Mouse (Mus musculus) limb, embryonic 13.5 days (tissue): ENCODE results near the gene Ric1. TPM values are rescaled to one million over a fixed set of nuclear protein-coding genes. Genes with fewer than 3 reads are reported as not detected.
A peak's percentile ranks its signal among the peaks of the same experiment; 100 is the strongest.

ENCODE experiments used
- ATAC-seq: fragments of 200-750 bp; cut with Nextera tagmentation; 2 replicates; pipeline ENCODE4 v1.8.0; 2017; ENCODE audit warnings: low read depth, moderate number of reproducible peaks, moderate TSS enrichment; ENCODE audit not compliant: low FRiP score
- H3K27ac ChIP-seq: fragments of 300-500 bp; sonication (generic); 2 replicates; pipeline ENCODE4 v1.5.1; 2015; ENCODE audit warnings: inconsistent platforms, mild to moderate bottlenecking, moderate library complexity
- H3K27me3 ChIP-seq: fragments of 300-500 bp; sonication (generic); 2 replicates; pipeline ENCODE4 v1.6.1; 2015; ENCODE audit warnings: mild to moderate bottlenecking, inconsistent platforms
- H3K36me3 ChIP-seq: fragments of 300-500 bp; sonication (generic); 2 replicates; pipeline ENCODE4 v1.6.1; 2015; ENCODE audit warnings: inconsistent platforms, mild to moderate bottlenecking, moderate library complexity
- H3K4me1 ChIP-seq: fragments of 300-500 bp; sonication (generic); 2 replicates; pipeline ENCODE4 v1.6.1; 2015; ENCODE audit warnings: inconsistent platforms
- H3K4me2 ChIP-seq: fragments of 300-500 bp; sonication (generic); replicated peaks from 2 replicates; pipeline ENCODE4 v1.6.1; 2015; ENCODE audit warnings: inconsistent platforms, mild to moderate bottlenecking, moderate library complexity
- H3K4me3 ChIP-seq: fragments of 300-500 bp; sonication (generic); 2 replicates; pipeline ENCODE4 v1.5.1; 2015; ENCODE audit warnings: moderate library complexity, mild to moderate bottlenecking, inconsistent platforms
- H3K9ac ChIP-seq: fragments of 300-500 bp; sonication (generic); 2 replicates; pipeline ENCODE4 v1.6.1; 2015; ENCODE audit warnings: mild to moderate bottlenecking, inconsistent platforms
- H3K9me3 ChIP-seq: fragments of 300-500 bp; sonication (generic); 2 replicates; pipeline ENCODE4 v1.6.1; 2016; ENCODE audit warnings: inconsistent platforms
- WGBS: fragments of 180-500 bp; shearing (Covaris S2); methylation state at CpG from one replicate; pipeline ENCODE4 v1.1.7; 2015; 5-methylcytosine and 5-hydroxymethylcytosine counted together
- polyA plus RNA-seq: library from polyadenylated mRNA; unstranded; fragments of >200 nt; fragmentation: Nextera tagmentation; extraction: Ambion mirVana; gene quantifications from 2 replicates; pipeline ENCODE4 v1.2.1, GENCODE M21; 2015

The Ric1 gene
- polyA plus RNA-seq, 1 experiment from 2014 or later = 25.7 TPM

GRCm38 (mm10) chr19:29596985-29597384 lies 74.9 kb downstream of the Ric1 start:
- Histone ChIP-seq H3K4me3 (no peak overlapping the region), H3K9me3 (no peaks in the 10 kb centered on the region), H3K9ac (no peak overlapping the region), H3K4me1 (no peaks in the 10 kb centered on the region), H3K27ac (no peak overlapping the region), H3K36me3 (peaks cover 66% of the 10 kb centered on the region), H3K27me3 (no peaks in the 10 kb centered on the region), H3K4me2 (no peak overlapping the region)
- WGBS = 90% methylated on average over 2 of the region's 2 CpGs
- no peak for ATAC-seq

- Histone ChIP-seq H3K4me1 (no peaks in the 10 kb centered on the region), H3K27me3 (no peaks in the 10 kb centered on the region), H3K4me2 (no peak overlapping the region), H3K36me3 (peaks cover 85% of the 10 kb centered on the region), H3K9me3 (no peaks in the 10 kb centered on the region), H3K27ac (no peak overlapping the region), H3K4me3 (no peak overlapping the region), H3K9ac (no peak overlapping the region)
- WGBS = 91% methylated on average over 5 of the region's 5 CpGs
- no peak for ATAC-seq
These were observed 76.9 kb downstream of the Ric1 start for GRCm38 (mm10) chr19:29598981-29599380.

GRCm38 (mm10) chr19:29603548-29604353 lies 81.7 kb downstream of the Ric1 start:
- 85% methylated on average over 14 of the region's 14 CpGs for WGBS
- no peak for ATAC-seq

GRCm38 (mm10) chr19:29604653-29605052 lies 82.6 kb downstream of the Ric1 start:
- 94% methylated on average over 3 of the region's 3 CpGs for WGBS

More at GRCm38 (mm10) chr19:29603548-29604353, 81.7 kb downstream of the Ric1 start:
- H3K9ac ChIP-seq = no peak overlapping the region
- peaks cover 61% of the 10 kb centered on the region for H3K36me3 ChIP-seq
- no peaks in the 10 kb centered on the region for H3K4me1 ChIP-seq
- no peak overlapping the region for H3K27ac ChIP-seq
- no peak overlapping the region for H3K4me3 ChIP-seq
- H3K9me3 ChIP-seq = no peaks in the 10 kb centered on the region
- H3K27me3 ChIP-seq = no peaks in the 10 kb centered on the region
- H3K4me2 ChIP-seq = no peak overlapping the region

GRCm38 (mm10) chr19:29607521-29607920 lies 85.4 kb downstream of the Ric1 start:
- no peak overlapping the region for H3K9ac ChIP-seq
- H3K4me2 ChIP-seq = no peak overlapping the region
- no peaks in the 10 kb centered on the region for H3K27me3 ChIP-seq
- WGBS = 89% methylated on average over 4 of the region's 4 CpGs
- no peaks in the 10 kb centered on the region for H3K9me3 ChIP-seq
- no peak overlapping the region for H3K27ac ChIP-seq
- no peak for ATAC-seq
- H3K4me3 ChIP-seq = no peak overlapping the region
- no peaks in the 10 kb centered on the region for H3K4me1 ChIP-seq
- peaks cover 64% of the 10 kb centered on the region for H3K36me3 ChIP-seq

More at GRCm38 (mm10) chr19:29604653-29605052, 82.6 kb downstream of the Ric1 start:
- Histone ChIP-seq H3K4me2 (no peak overlapping the region), H3K9me3 (no peaks in the 10 kb centered on the region), H3K27me3 (no peaks in the 10 kb centered on the region), H3K4me1 (no peaks in the 10 kb centered on the region), H3K36me3 (peaks cover 56% of the 10 kb centered on the region), H3K9ac (no peak overlapping the region), H3K4me3 (no peak overlapping the region), H3K27ac (no peak overlapping the region)
- no peak for ATAC-seq

- no peak overlapping the region for H3K4me3 ChIP-seq
- no peak for ATAC-seq
- H3K4me1 ChIP-seq = no peaks in the 10 kb centered on the region
- no peaks in the 10 kb centered on the region for H3K27me3 ChIP-seq
- H3K9me3 ChIP-seq = no peaks in the 10 kb centered on the region
- 88% methylated on average over 4 of the region's 4 CpGs for WGBS
- H3K4me2 ChIP-seq = no peak overlapping the region
- no peak overlapping the region for H3K9ac ChIP-seq
- H3K27ac ChIP-seq = no peak overlapping the region
- H3K36me3 ChIP-seq = peaks cover 64% of the 10 kb centered on the region
These were observed 86.1 kb downstream of the Ric1 start for GRCm38 (mm10) chr19:29608212-29608611.

GRCm38 (mm10) chr19:29610907-29611306 lies 88.8 kb downstream of the Ric1 start:
- H3K4me2 ChIP-seq = no peak overlapping the region
- no peaks in the 10 kb centered on the region for H3K27me3 ChIP-seq
- no peaks in the 10 kb centered on the region for H3K4me1 ChIP-seq
- 91% methylated on average over 10 of the region's 10 CpGs for WGBS
- no peak overlapping the region for H3K4me3 ChIP-seq
- no peak overlapping the region for H3K9ac ChIP-seq
- no peak overlapping the region for H3K27ac ChIP-seq
- ATAC-seq = no peak
- peaks cover 56% of the 10 kb centered on the region for H3K36me3 ChIP-seq
- no peaks in the 10 kb centered on the region for H3K9me3 ChIP-seq

GRCm38 (mm10) chr19:29612102-29612501 lies 90.0 kb downstream of the Ric1 start:
- WGBS = 91% methylated on average over 2 of the region's 2 CpGs
- peaks cover 50% of the 10 kb centered on the region for H3K36me3 ChIP-seq

GRCm38 (mm10) chr19:29641055-29641454 lies 119.0 kb downstream of the Ric1 start:
- Histone ChIP-seq H3K36me3 (peaks cover 20% of the 10 kb centered on the region), H3K4me3 (0 out of 2 replicates have a peak overlapping the region, but pooled peaks have one; percentile 6), H3K27me3 (no peaks in the 10 kb centered on the region), H3K27ac (peak overlapping the region; percentile 39; the same call in 1 of the 2 replicates), H3K9ac (peak overlapping the region; percentile 39; the same call in 1 of the 2 replicates), H3K4me2 (peak overlapping the region; percentile 53), H3K9me3 (peaks cover 5% of the 10 kb centered on the region; the same call in 1 of the 2 replicates), H3K4me1 (peaks cover 23% of the 10 kb centered on the region)
- peak; percentile 64; the same call in 1 of the 2 replicates for ATAC-seq
- WGBS = 12% methylated on average over 9 of the region's 9 CpGs

More at GRCm38 (mm10) chr19:29612102-29612501, 90.0 kb downstream of the Ric1 start:
- no peak overlapping the region for H3K9ac ChIP-seq
- ATAC-seq = no peak
- H3K27me3 ChIP-seq = no peaks in the 10 kb centered on the region
- no peak overlapping the region for H3K4me3 ChIP-seq
- H3K4me2 ChIP-seq = no peak overlapping the region
- no peak overlapping the region for H3K27ac ChIP-seq
- no peaks in the 10 kb centered on the region for H3K4me1 ChIP-seq
- H3K9me3 ChIP-seq = no peaks in the 10 kb centered on the region

- Histone ChIP-seq H3K27ac (peak overlapping the region; percentile 39; the same call in 1 of the 2 replicates), H3K9me3 (peaks cover 5% of the 10 kb centered on the region; the same call in 1 of the 2 replicates), H3K4me1 (peaks cover 23% of the 10 kb centered on the region), H3K9ac (no peak overlapping the region), H3K4me2 (peak overlapping the region; percentile 53), H3K36me3 (peaks cover 17% of the 10 kb centered on the region), H3K27me3 (no peaks in the 10 kb centered on the region), H3K4me3 (no peak overlapping the region)
- WGBS = 48% methylated on average over 5 of the region's 5 CpGs
- ATAC-seq = no peak
These were observed 119.4 kb downstream of the Ric1 start for GRCm38 (mm10) chr19:29641510-29641909.

- Histone ChIP-seq H3K36me3 (peaks cover 10% of the 10 kb centered on the region), H3K9ac (no peak overlapping the region), H3K4me1 (peaks cover 23% of the 10 kb centered on the region), H3K4me2 (no peak overlapping the region), H3K9me3 (peaks cover 5% of the 10 kb centered on the region; the same call in 1 of the 2 replicates), H3K27ac (no peak overlapping the region), H3K27me3 (no peaks in the 10 kb centered on the region), H3K4me3 (no peak overlapping the region)
- WGBS = 25% methylated on average over 6 of the region's 6 CpGs
- ATAC-seq = no peak
These were observed 120.1 kb downstream of the Ric1 start for GRCm38 (mm10) chr19:29642211-29642610.

GRCm38 (mm10) chr19:29643194-29643922 lies 121.3 kb downstream of the Ric1 start:
- no peak overlapping the region for H3K4me3 ChIP-seq
- H3K27me3 ChIP-seq = no peaks in the 10 kb centered on the region
- peaks cover 7% of the 10 kb centered on the region for H3K36me3 ChIP-seq
- no peak for ATAC-seq
- H3K9me3 ChIP-seq = peaks cover 5% of the 10 kb centered on the region; the same call in 1 of the 2 replicates
- H3K4me2 ChIP-seq = no peak overlapping the region
- H3K4me1 ChIP-seq = peaks cover 24% of the 10 kb centered on the region
- no peak overlapping the region for H3K9ac ChIP-seq
- 80% methylated on average over 11 of the region's 11 CpGs for WGBS
- H3K27ac ChIP-seq = no peak overlapping the region
